Mouse (Mus musculus) urinary bladder, postnatal 14 days (tissue): ENCODE measurements around the gene Dctn3.
"Not testable (repeated sequence)": the region's sequence is repeated elsewhere in the genome, so short reads cannot be mapped to it uniquely, and the experiment has no call there.

Source experiments
- DNase-seq: peaks from one replicate; pipeline ENCODE4 v3.0.0; 2021; ENCODE audit warnings: low spot score

Gene Dctn3

GRCm38 (mm10) chr4:41698421-41699016, 24.5 kb downstream of the Dctn3 start:
- DNase-seq = not testable (repeated sequence)

- peak; percentile 83 for DNase-seq
Observed at GRCm38 (mm10) chr4:41696930-41697841, 25.8 kb downstream of the Dctn3 start, which contains the start of gene Cntfr. TSS of gene Cntfr (minus strand) at chr4:41697089.

- DNase-seq = not testable (repeated sequence)
Observed at GRCm38 (mm10) chr4:41696452-41696851, 26.5 kb downstream of the Dctn3 start.

- DNase-seq = not testable (repeated sequence)
Observed at GRCm38 (mm10) chr4:41695800-41696199, 27.2 kb downstream of the Dctn3 start.

- not testable (repeated sequence) for DNase-seq
Observed at GRCm38 (mm10) chr4:41693511-41693910, 29.5 kb downstream of the Dctn3 start.

- DNase-seq = not testable (repeated sequence)
Observed at GRCm38 (mm10) chr4:41690014-41690413, 33.0 kb downstream of the Dctn3 start.

GRCm38 (mm10) chr4:41688562-41688961, 34.4 kb downstream of the Dctn3 start:
- DNase-seq = not testable (repeated sequence)

- not testable (repeated sequence) for DNase-seq
Observed at GRCm38 (mm10) chr4:41685882-41686492, 37.0 kb downstream of the Dctn3 start.

GRCm38 (mm10) chr4:41684931-41685453, 38.0 kb downstream of the Dctn3 start:
- DNase-seq = not testable (repeated sequence)

GRCm38 (mm10) chr4:41684131-41684930, 38.6 kb downstream of the Dctn3 start:
- DNase-seq = not testable (repeated sequence)

- DNase-seq = not testable (repeated sequence)
Observed at GRCm38 (mm10) chr4:41683303-41683702, 39.7 kb downstream of the Dctn3 start.

GRCm38 (mm10) chr4:41682789-41683188, 40.2 kb downstream of the Dctn3 start:
- no peak for DNase-seq

GRCm38 (mm10) chr4:41681947-41682346, 41.0 kb downstream of the Dctn3 start:
- DNase-seq = no peak

GRCm38 (mm10) chr4:41681176-41681575, 41.8 kb downstream of the Dctn3 start:
- no peak for DNase-seq

GRCm38 (mm10) chr4:41679291-41679690, 43.7 kb downstream of the Dctn3 start:
- DNase-seq = no peak

GRCm38 (mm10) chr4:41678863-41679262, 44.1 kb downstream of the Dctn3 start:
- DNase-seq = no peak

GRCm38 (mm10) chr4:41677006-41677629, 45.9 kb downstream of the Dctn3 start:
- peak; percentile 30 for DNase-seq

GRCm38 (mm10) chr4:41676248-41677005, 46.5 kb downstream of the Dctn3 start:
- DNase-seq = no peak

- no peak for DNase-seq
Observed at GRCm38 (mm10) chr4:41673186-41673585, 49.8 kb downstream of the Dctn3 start.

GRCm38 (mm10) chr4:41672522-41672963, 50.4 kb downstream of the Dctn3 start:
- no peak for DNase-seq
